Mouse (Mus musculus) G1E (cell line): ENCODE results near the gene Sncb.

Experiments
- CTCF ChIP-seq: IDR thresholded peaks from 2 replicates; pipeline ENCODE4 v1.5.1; 2012; ENCODE audit warnings: low read depth, low read length, inconsistent platforms, mixed read lengths
- POLR2AphosphoS5 ChIP-seq: IDR thresholded peaks from 2 replicates; pipeline ENCODE4 v1.6.1; 2012; ENCODE audit warnings: low read depth, low read length, inconsistent platforms; ENCODE audit not compliant: insufficient replicate concordance

DNA sequence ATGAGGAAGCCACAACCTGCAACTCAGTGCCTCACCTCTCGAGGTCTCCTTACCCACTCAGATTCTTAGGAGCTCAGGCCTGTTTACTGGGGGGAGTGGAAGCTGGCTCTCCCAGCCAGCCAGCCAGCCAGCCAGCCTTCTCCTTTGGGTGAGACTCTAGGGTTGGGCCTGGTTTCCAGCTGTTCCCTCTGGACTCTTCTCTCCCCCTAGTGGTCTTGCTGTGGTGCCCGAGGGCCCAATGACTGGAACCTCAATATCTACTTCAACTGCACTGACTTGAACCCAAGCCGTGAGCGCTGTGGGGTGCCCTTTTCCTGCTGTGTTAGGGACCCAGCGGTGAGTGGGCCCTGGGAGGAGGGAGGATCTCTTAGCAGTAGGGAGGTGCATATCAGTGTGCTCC, 28.4 kb upstream of the Sncb start:
- TF ChIP-seq CTCF (no peak), POLR2AphosphoS5 (no peak)
